Mouse (Mus musculus) cerebellum, adult 9-10 months (tissue): Measurements from ENCODE around the gene Rab3ip.
A peak's percentile ranks its signal among the peaks of the same experiment; 100 is the strongest.

Experiments used
- DNase-seq: peaks from one replicate; pipeline ENCODE4 v3.0.0; 2022

Rab3ip gene

DNA sequence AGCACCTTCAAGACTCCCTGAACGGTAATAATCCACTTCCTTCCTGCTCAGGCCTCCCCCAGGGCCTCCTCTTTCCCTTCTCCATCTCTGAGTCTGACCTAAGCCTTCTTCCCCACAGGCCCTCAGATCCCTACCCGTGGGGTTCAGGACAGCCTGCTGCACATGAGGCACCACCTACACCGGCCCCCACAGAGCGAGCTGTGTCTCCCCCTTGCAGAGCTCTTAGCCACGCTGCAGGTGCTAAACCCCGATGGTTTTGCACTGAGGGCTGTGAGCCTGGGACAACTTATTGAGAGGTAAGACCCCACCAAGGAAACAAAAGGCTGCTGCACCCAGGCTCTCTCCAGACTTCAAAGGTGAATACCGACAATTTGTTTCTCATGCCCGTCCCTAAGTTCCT lies 34.0 kb downstream of the Rab3ip start:
- no peak for DNase-seq

DNA sequence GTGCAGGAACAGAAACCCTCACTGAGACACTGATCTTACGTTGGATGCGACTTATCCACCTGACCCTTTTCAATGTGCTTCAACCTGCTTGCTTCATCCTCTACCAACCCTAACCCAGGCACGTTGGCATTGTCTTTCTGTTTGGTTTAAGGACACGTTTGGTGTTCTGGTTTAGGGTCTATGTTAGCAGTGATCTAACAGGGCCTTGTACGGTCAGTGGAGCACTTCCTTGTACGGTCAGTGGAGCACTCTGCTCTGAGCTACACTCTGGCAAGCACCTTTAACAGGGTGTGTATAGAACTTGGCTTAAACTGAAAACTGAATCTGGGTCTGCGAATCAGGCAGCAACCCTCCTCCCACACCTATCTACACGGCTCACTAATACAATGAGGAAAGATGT lies 35.3 kb downstream of the Rab3ip start:
- no peak for DNase-seq

- DNase-seq, result no peak
These were observed 36.0 kb downstream of the Rab3ip start for GRCm38 (mm10) chr10:116914586-116914985.

- no peak for DNase-seq
These were observed 36.8 kb downstream of the Rab3ip start for GRCm38 (mm10) chr10:116913647-116914273.

GRCm38 (mm10) chr10:116912850-116913249 lies 37.7 kb downstream of the Rab3ip start:
- no peak for DNase-seq

DNA sequence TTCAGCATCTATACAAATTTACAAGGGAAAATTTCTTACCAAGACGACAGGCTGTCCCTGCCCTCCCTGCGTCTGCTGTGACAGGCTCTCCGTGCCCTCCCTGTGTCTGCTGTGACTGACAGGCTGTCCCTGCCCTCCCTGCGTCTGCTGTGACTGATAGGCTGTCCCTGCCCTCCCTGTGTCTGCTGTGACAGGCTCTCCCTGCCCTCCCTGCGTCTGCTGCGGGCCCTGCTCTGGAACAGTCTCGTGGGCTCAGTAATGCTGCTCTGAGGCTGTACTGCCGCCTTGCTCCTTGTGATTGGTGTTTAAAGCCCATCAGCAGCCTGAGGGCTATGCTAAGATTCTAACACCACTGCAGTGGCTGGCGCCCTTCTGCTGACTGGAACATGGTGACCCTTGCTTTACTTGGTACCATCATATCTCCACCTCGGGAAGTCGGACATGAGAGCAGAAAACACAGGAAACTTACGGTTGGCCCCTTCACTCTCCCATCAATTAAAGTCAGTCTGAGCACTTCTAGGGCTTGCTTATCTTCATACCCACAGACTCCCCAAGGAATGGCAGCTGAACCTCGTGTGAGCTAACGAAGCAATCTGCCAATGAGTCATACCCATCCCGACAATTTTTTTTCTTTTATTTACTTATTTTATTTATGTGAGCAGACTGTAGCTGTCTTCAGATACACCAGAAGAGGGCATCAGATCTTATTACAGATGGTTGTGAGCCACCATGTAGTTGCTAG lies 41.5 kb downstream of the Rab3ip start:
- DNase-seq, result no peak

DNA sequence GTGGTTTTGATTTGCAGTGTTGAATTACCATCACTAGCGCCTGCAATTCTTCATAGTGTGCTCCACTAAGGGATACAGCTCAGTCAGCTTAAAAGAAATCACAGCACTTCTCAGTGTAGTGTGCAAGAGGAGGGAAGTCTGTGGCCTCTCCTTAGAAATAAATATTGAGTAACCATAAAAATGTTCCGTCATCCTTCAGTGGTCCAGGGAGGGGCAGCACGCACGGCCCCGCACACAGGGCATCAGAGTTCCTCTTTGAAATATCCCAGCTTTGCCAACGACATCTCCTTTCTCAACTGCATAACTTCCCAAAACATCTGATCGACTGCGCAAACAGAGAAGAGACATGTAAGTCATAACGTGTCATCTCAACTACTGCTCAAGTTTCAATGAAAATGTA lies 43.8 kb downstream of the Rab3ip start:
- DNase-seq, result no peak

DNA sequence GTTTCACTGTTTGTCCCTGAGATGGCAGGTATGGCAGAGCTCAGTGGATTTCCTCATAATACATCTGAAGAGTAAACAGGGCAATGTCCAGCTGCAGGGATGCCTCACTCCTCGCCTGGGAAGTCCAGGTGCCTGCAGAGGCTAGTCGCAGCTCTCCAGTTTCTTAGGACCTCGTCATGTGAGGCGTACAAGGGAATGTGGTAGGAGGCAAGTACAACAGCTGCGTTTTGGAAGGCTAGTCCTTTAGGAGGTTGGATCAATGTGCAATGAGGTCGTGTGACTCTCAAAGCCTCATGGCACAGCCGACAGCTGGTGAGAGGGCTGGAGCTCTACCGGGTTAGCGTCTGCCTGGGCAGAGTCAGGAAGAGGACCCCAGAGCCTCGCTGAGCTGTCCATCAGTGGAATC lies 46.1 kb downstream of the Rab3ip start:
- no peak for DNase-seq

DNA sequence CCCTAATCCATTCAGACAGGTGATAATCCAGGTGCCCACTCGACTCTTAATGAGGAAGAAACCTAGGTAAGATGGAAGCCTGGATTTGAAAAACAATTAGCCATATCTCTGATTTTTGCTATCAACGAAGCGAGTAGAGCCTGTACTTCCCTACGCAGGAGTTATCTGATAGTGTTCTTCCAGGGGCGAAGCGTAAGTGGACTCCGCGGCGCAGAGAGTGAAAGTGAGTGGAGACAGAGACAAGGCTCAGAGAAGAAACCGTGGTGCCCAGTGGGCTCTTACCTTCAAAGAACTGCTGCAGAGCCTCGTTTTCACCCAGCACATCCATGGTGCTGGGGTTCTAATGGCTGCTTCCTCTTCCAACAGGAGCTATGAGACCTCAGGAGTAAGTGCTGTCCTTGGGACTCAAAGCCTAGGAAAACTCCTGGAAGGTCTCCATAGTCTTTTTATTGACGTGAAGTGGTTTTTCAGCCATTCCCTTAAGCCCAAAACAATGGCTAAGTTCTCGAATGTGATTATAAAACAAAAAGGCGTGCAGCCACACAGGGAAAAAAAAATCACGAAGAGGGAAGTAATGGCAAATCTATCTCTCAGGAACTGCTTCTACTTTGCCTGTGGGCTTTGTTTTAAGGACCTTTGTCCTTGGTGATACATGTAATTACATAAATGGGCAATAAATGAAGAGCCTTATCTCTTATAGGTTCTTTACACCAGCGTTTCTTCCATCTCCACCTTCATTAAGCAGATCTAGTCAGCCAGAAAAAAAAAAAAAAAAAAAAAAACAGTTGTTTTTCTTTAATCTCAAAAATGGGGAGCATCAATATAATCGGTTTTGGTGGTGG lies 54.0 kb downstream of the Rab3ip start, which contains the start of gene Myrfl:
TSS of gene Myrfl (minus strand) at position 584 of the 842 bp plus-strand sequence.
- no peak for DNase-seq

DNA sequence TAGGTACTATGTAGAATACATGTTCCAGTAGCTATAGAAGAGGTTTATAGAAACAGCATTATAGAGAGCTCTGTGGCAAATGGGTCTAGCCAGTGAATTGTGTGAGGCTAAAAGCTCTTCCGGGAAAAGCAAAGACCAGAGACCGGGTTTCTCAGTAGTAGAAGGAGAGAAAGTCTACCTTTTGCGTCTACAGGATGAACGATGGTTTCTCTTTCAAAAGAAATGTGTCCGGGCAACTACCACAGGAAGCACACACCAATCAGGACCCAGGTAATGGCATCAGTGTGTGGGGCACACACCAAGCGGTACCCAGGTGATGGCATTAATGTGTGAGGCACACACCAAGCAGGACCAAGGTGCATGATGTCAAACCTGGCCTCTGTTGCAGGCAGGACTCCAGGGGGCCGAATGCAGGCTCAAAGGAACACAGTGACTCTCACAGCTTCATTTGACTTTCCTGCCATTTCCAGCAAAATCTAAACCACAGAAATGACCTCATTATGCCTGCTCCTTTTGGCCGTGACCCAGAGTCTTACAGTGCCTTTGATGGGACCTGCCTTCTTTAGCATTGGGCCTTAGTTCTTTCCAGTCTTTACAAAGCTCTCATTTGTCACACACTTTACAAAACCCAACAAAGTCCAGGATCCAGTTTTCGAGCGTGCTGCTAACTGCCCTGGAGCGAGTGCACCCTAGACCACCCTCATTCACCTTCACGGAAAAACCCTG lies 55.3 kb downstream of the Rab3ip start:
- peak; percentile 37 for DNase-seq

- no peak for DNase-seq
These were observed 56.0 kb downstream of the Rab3ip start for GRCm38 (mm10) chr10:116894540-116894939.

DNA sequence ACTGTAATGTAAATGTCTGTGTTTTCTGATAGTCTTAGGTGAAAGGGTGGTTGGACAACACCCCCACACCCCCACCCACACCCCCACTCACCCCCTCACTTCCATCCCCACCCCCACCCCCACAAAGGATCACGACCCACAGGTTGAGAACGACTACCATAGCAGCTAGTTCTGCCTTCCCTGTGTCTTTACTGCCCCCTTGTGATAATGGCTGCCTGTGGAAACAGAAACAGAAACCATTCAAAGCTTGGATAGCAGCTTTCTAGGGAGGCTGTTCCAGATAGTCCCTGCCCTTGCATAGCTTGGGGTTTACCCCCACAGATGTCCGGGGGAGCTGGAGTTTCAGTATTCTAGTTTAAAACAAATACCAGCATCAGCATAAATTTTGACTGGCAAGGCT lies 56.8 kb downstream of the Rab3ip start:
- DNase-seq, result peak; percentile 83

DNA sequence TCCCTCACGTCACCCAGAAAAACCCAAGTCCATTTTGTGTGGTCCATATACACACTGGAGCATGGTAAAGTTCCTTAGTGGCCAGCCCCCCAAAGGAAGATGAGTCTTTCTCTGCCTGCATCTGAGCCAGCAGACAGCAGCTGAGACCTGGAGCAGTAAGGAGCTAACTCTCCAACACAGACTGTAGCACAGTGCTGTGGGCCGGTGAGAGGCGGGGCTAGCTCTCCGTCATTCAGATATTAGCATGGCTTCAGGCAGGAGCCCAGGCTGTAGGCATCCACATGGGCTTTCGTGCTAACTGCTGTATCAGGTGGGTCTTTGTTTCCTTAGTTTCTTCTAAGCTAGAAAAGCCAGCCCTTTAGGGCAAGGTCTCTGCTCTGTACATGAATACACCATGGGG lies 60.0 kb downstream of the Rab3ip start:
- DNase-seq, result no peak

DNA sequence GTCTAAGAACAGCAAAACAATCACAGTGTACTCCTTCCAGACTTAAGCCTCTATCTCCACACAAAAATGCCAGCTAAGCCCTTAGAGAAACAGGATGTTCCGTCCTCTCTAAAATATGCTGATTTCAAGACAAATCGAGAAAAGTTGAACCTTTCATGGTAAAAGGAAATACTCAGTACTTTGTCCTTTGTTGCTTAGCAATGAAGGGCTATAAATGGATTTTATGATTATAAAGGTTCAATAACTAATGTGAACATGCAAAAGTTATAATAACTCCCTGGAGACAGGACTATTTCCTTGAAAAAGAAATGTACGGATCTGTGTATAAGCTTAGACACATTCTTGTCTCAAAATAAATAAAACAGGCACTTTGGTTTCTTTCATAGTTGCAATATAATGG lies 66.0 kb downstream of the Rab3ip start:
- DNase-seq, result no peak

DNA sequence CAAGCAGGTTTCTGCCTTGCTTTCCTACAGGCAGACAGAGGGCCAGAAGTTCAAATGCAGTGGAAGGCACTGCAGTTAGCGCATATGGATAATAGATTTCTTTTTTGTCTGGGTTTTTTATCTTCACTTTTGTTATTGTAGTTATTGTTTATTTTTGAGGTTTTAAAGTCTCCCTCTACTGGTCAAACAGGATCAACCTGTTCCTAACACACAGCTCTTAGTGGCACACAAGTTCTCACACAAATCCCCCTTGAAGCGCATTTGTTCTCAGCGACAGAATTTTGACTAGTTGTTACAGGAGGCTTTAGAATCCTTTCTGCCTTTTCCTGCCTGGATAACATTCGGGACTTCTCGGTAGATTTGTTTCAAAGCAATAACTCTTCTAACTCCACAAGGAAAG lies 67.0 kb downstream of the Rab3ip start:
- no peak for DNase-seq

DNA sequence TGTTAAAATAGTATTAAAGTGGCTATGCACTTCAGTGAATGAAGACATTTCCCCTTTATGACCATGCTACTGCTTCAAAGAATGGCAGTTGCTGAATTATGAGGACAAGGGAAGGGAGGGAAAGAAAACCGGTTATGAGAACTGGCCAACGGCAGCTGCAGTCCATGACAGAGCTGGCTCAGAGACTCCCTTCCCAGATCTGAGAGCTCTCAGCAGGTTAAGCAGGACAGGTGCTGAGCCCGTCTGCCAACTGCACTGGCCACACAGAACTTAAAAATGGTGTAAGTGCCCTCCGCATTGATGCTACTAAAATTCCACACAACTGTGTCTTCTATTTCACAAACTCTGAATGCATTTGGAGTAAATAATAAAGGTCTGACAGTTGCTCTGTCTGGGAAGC lies 73.1 kb downstream of the Rab3ip start:
- DNase-seq, result peak; percentile 89

GRCm38 (mm10) chr10:116874490-116874889 lies 76.1 kb downstream of the Rab3ip start:
- no peak for DNase-seq

GRCm38 (mm10) chr10:116872016-116872410 lies 78.6 kb downstream of the Rab3ip start:
- no peak for DNase-seq

DNA sequence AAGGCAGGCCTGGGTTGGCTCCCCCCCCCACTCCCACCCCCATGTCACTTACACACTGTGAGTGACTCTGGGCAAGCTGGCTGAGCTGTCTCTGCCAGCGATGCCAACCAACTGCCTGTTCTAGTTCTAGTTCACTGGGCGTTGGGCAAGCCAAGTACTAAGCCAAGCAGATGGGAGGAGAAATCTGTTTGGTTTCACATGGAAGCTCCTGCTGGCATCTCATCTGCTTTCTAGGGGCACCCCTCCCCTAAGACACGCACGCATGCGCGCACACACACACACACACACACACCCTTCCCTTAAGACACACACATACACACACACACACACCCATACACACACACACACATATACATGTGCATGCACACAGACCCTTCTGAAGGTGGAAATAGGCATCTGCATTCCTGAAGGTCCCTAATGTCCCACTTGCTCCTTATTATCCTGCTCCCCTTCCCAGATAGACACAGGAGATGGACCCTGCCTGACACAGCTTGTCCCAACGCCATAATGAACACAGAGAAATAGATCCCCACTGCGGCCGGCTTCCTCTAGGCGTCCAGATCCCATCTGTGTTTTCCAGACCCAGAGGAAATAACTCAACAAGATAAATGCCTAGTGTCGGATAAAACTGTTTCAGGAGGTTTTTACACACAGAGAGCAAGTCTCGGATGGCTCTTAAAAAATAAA lies 79.1 kb downstream of the Rab3ip start:
- peak; percentile 97 for DNase-seq

- no peak for DNase-seq
These were observed 79.8 kb downstream of the Rab3ip start for GRCm38 (mm10) chr10:116870819-116871218.
